Mouse (Mus musculus): Measurements from ENCODE around the gene Olfr1497.

Olfr1497 gene

GRCm38 (mm10) chr19:13798102-13798501, at the start of gene Olfr1497:
Gene Olfr1497, minus strand, starts transcription at chr19:13798202.
- in situ Hi-C loops (cut with MboI; ENCODE audit: unreplicated experiment in 2 of 2): no loop called here

GRCm38 (mm10) chr19:13830388-13830787, 32.4 kb upstream of the Olfr1497 start, which contains the start of gene Olfr1500:
Gene Olfr1500, minus strand, starts transcription at chr19:13830488.
- in situ Hi-C loops (cut with MboI; ENCODE audit: unreplicated experiment in 2 of 2): no loop called here

- in situ Hi-C loops (cut with MboI; ENCODE audit: unreplicated experiment in 2 of 2): no loop called here
These were observed 30.4 kb upstream of the Olfr1497 start for GRCm38 (mm10) chr19:13828447-13828846.

- in situ Hi-C loops (cut with MboI; ENCODE audit: unreplicated experiment in 2 of 2): loop anchor here in 1 of 2 experiments (25.0 kb wide), 2 partner anchors 984 to 1409 kb away; partner anchors contain the start of genes Gm5244 and Olfr1441
These were observed 22.8 kb upstream of the Olfr1497 start for GRCm38 (mm10) chr19:13820847-13821246.

DNA sequence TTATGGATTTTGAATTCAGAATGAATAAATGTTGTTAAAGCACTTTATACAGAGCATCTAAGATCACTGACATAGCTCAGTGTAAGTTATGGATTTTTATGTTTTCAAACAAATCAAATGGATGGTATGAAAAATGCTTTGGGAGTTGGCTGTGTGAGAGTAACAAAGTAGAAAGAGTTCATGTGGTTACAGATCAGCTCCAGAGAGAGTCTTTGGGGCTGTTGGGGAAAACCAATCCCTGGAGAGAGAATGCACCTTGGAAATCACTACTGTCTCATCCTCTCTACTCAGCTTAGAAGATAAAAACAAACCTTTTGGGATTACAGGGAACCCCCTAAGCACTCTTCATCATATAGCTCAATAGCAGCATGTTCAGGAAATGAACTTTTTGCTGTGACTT, 21.3 kb upstream of the Olfr1497 start, which contains the start of gene Olfr1499:
Gene Olfr1499 (minus strand): TSS at position 101 of the 400 bp plus-strand sequence.
- in situ Hi-C loops (cut with MboI; ENCODE audit: unreplicated experiment in 2 of 2): loop anchor here (5.0 to 25.0 kb wide), 7 partner anchors 982 to 1795 kb away; partner anchors contain the start of genes Gm4952 (in 1 of the 2), Gm5244 (in 1 of the 2) and Olfr1441 (in 1 of the 2)

DNA sequence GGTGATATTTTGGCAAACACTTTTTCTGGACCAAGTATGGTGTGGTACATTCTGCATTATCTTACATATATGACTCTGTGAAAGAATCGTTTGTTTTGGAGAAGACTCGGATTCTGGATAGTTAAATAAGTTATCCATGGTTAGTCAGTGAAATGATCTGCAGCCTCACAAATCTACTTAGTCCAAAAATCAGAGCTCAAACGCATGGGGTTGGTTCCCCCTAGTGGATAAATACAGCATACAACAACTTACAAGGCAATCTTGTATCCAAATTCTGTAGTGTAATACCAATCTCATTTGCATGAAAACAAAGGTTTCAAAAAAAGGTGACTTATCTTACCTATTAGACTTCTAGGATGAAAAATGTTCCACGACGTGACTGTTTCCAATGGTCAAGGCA, 20.8 kb upstream of the Olfr1497 start:
- in situ Hi-C loops (cut with MboI; ENCODE audit: unreplicated experiment in 2 of 2): loop anchor here (5.0 to 25.0 kb wide), 7 partner anchors 982 to 1794 kb away; partner anchors contain the start of genes Gm4952 (in 1 of the 2), Gm5244 (in 1 of the 2) and Olfr1441 (in 1 of the 2)

DNA sequence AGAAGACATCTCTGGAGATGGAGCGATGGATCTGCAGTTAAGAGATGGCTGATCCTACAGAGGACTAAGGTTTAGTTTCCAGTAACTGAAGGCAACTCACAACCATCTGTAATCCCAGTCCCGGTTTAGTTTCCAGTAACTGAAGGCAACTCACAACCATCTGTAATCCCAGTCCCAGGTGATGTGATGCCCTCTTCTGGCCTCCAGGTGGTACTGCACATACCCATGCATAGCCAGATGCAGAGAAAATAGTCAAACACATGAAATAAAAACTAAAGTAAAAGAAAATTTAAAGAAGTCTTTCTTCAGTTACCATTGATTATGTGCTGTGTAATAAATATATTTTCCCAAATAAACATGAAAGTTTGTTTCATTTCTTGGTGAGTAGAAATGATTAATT, 14.8 kb upstream of the Olfr1497 start:
- in situ Hi-C loops (cut with MboI; ENCODE audit: unreplicated experiment in 2 of 2): loop anchor here (10.0 to 25.0 kb wide), 5 partner anchors 976 to 1788 kb away; partner anchors contain the start of genes Gm4952 (in 1 of the 2), Gm5244 (in 1 of the 2) and Olfr1441 (in 1 of the 2)

DNA sequence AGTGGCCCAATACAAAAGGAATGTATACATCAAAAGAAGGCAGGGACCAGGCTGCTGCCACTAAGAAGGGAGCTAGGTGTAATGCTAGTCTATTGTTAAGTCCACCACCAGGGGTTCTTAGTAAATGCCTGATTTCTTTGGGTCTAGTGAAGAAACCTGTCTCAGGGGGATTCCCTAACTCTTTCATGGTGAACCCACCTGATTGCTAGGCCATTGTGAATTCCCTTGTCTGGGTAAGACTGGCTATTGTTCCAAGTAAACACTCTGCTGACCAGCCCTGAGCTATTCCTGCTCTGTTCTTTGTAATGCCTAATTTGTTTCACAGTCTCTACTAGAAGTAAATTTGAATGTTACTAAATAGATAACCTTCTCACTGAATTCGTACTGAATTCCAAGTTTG, 7.5 kb upstream of the Olfr1497 start:
- in situ Hi-C loops (cut with MboI; ENCODE audit: unreplicated experiment in 2 of 2): loop anchor here in 1 of 2 experiments (25.0 kb wide), 2 partner anchors 968 to 1393 kb away; partner anchors contain the start of genes Gm5244 and Olfr1441

- in situ Hi-C loops (cut with MboI; ENCODE audit: unreplicated experiment in 2 of 2): no loop called here
These were observed 20.4 kb downstream of the Olfr1497 start, which contains the start of gene Olfr1496 for GRCm38 (mm10) chr19:13777578-13777977. Gene Olfr1496, plus strand, starts transcription at chr19:13777878.

GRCm38 (mm10) chr19:13768565-13769276, 29.3 kb downstream of the Olfr1497 start:
- in situ Hi-C loops (cut with MboI; ENCODE audit: unreplicated experiment in 2 of 2): no loop called here

- in situ Hi-C loops (cut with MboI; ENCODE audit: unreplicated experiment in 2 of 2): no loop called here
These were observed 33.7 kb downstream of the Olfr1497 start, which contains the start of gene Olfr1495 for GRCm38 (mm10) chr19:13764306-13764705. Gene Olfr1495, plus strand, starts transcription at chr19:13764606.

DNA sequence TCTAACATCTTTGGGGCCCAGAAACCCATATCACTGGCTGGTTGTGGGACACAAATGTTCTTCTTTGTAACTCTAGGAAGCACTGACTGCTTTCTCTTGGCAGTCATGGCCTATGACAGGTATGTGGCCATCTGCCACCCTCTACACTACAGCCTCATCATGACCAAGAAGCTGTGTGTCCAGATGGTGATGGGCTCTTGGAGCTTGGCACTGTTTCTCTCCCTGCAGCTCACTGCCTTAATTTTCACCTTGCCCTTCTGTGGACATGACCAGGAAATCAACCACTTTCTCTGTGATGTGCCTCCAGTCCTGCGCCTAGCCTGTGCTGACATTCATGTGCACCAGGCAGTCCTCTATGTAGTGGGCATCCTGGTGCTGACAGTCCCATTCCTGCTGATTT, 48.6 kb downstream of the Olfr1497 start:
- in situ Hi-C loops (cut with MboI; ENCODE audit: unreplicated experiment in 2 of 2): no loop called here
